Mouse (Mus musculus): ENCODE measurements around the gene Cap2. TPM values are rescaled to one million over a fixed set of nuclear protein-coding genes. Genes with fewer than 3 reads are reported as not detected.

The Cap2 gene
- polyA plus RNA-seq, 1 experiment from 2014 or later: 35.1 TPM

DNA sequence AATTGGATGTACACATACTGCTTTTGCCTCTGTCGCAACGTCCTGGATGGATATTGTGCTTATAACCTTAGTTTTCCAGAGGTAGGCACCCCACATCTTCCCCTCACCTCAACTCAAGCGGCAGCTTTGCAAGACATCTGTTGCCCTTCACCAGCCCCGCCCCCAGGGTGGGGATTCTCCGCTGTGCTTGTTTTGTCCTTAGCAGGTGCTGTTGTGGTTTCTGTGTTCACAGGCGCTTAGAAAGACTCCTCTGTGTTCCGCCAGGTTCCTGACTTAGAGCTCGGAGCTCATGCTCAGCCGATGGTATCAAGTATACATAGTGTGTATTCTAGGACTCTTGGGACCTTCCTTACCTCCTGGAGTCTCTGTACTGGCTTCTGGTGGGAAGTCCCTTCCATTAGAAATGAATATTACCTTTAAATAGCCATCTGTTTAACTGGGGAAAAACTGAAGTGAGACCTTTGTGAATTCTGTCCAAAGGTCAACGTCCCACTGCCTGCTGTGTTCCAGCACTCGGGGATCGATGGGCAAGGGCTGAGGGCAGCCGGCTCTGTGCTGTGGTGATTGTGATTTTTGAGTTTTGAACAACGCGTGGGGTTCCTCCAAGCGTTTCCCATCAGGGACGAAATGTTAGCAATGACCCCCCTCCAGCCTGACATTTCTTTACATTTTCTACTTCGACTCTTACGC, 115.2 kb downstream of the Cap2 start:
- H3K27me3 ChIP-seq (replicated peaks; ENCODE audit: control insufficient read depth, insufficient read depth, low read length): peaks cover 1% of the 10 kb centered on the region
- H3K4me3 ChIP-seq (ENCODE audit: low read depth, low read length): no peak overlapping the region
- H3K27ac ChIP-seq (replicated peaks; ENCODE audit: low read depth, low read length): no peak overlapping the region
- no peak overlapping the region for H3K4me2 ChIP-seq (ENCODE audit: low read depth, low read length)
- no peak overlapping the region for H3K9ac ChIP-seq (ENCODE audit: low read depth, low read length)
- H3K9me3 ChIP-seq (ENCODE audit: control insufficient read depth, low read length): 0 out of 2 replicates have a peak, but pooled peaks cover 3% of the 10 kb centered on the region
- H3K36me3 ChIP-seq (ENCODE audit: control insufficient read depth, insufficient read depth, low read length): no peaks in the 10 kb centered on the region
- ATAC-seq (ENCODE audit: low read depth): no peak
- 74% methylated on average over 19 of the region's 19 CpGs for WGBS
- DNase-seq (ENCODE audit: low spot score): peak; percentile 68
- peaks cover 15% of the 10 kb centered on the region for H3K4me1 ChIP-seq (ENCODE audit: control insufficient read depth, insufficient read depth, low read length)

DNA sequence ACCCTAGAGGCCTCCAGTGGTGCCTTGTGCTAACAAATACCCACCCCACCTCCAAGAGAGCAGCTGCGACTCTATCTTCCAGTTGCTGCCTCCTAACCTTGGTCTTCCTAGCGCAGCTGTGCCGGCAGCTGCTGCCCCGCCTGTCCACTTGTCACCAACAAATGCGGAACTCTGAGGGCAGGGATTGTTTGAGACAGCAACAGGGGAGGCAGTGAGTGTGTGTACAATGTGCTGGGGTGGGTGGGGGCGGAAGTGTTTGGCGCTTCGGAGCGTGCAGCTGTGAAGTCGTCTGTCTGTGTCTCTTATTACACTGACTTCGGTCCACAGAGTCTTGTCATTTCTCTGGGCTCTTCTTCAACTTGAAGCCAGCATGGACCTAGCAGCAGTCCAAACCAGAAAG, 118.0 kb downstream of the Cap2 start:
- Histone ChIP-seq H3K27ac (replicated peaks; ENCODE audit: low read depth, low read length) (peak overlapping the region; percentile 61), H3K4me2 (ENCODE audit: low read depth, low read length) (peak overlapping the region; percentile 31), H3K36me3 (ENCODE audit: control insufficient read depth, insufficient read depth, low read length) (no peaks in the 10 kb centered on the region), H3K9me3 (ENCODE audit: control insufficient read depth, low read length) (0 out of 2 replicates have a peak, but pooled peaks cover 3% of the 10 kb centered on the region), H3K4me1 (ENCODE audit: control insufficient read depth, insufficient read depth, low read length) (peaks cover 15% of the 10 kb centered on the region), H3K9ac (ENCODE audit: low read depth, low read length) (no peak overlapping the region), H3K4me3 (ENCODE audit: low read depth, low read length) (no peak overlapping the region), H3K27me3 (replicated peaks; ENCODE audit: control insufficient read depth, insufficient read depth, low read length) (peaks cover 3% of the 10 kb centered on the region)
- WGBS: 31% methylated on average over 11 of the region's 11 CpGs
- peak; percentile 89 for ATAC-seq (ENCODE audit: low read depth)
- DNase-seq (ENCODE audit: low spot score): peak; percentile 90

DNA sequence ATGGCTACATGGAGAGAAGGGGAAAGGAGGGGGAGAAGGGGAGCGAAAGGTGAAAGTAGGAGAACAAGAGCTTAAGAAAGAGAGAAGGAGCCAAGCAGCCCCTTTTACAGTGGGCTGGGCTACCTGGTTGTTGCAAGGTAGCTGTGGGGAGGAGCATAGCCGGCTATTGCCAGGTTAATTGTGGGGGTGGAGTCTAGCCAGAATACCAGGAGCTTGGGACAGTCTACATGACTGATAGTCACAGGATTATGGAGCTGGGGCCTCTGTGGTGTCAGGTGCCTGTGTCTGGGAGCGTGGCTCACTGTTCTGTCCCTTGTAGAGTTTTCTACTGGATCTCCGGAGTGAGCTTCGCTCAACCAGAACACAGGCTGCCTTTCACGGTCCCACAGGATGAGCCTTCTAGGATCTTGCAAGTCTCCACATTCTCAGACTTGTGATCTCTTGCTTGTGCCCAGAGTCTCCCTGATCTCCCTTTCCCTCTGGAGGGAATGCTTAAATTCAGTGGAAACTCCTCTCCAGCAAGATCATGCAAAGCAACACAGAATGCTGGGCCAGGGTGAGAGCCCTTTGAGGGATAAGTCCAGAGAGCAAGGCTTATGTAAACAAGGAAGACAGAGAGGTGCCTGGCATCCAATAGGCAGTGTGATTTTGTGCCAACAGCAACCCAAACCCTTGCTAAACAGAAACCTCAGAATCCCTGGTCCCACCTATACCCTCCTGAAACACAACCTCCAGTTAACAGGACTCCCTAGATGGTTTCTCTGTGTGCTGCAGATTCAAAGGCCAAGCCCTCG, 119.5 kb downstream of the Cap2 start:
- Histone ChIP-seq H3K9ac (ENCODE audit: low read depth, low read length) (no peak overlapping the region), H3K9me3 (ENCODE audit: control insufficient read depth, low read length) (0 out of 2 replicates have a peak, but pooled peaks cover 3% of the 10 kb centered on the region), H3K4me1 (ENCODE audit: control insufficient read depth, insufficient read depth, low read length) (peaks cover 15% of the 10 kb centered on the region), H3K4me2 (ENCODE audit: low read depth, low read length) (no peak overlapping the region), H3K36me3 (ENCODE audit: control insufficient read depth, insufficient read depth, low read length) (no peaks in the 10 kb centered on the region), H3K27ac (replicated peaks; ENCODE audit: low read depth, low read length) (no peak overlapping the region), H3K27me3 (replicated peaks; ENCODE audit: control insufficient read depth, insufficient read depth, low read length) (peaks cover 3% of the 10 kb centered on the region), H3K4me3 (ENCODE audit: low read depth, low read length) (no peak overlapping the region)
- DNase-seq (ENCODE audit: low spot score) (no peak), ATAC-seq (ENCODE audit: low read depth) (no peak; the same call in 1 of the 2 replicates)
- 76% methylated on average over 7 of the region's 7 CpGs for WGBS

DNA sequence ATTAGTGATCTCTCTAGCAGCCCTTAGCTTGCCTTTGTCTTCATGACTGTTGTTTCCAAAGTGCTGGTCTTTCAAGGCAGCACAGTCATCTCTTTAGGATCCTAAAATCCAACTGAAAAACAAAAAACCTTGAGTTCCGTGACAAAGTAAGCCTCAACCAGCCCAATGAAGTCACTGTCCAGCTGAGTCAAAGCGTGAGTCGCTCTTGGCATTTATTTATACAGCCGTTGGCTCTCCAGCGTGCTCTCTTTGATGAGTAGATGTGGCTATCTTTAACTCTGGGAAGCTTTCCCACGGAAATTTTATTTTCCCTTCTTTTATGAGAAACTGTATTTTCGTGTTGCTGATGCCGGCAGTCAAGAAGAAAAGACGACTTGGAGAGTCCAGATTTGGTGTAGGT, 125.0 kb downstream of the Cap2 start:
- Histone ChIP-seq H3K9me3 (ENCODE audit: control insufficient read depth, low read length) (no peaks in the 10 kb centered on the region), H3K4me2 (ENCODE audit: low read depth, low read length) (no peak overlapping the region), H3K4me1 (ENCODE audit: control insufficient read depth, insufficient read depth, low read length) (no peaks in the 10 kb centered on the region), H3K36me3 (ENCODE audit: control insufficient read depth, insufficient read depth, low read length) (no peaks in the 10 kb centered on the region), H3K4me3 (ENCODE audit: low read depth, low read length) (no peak overlapping the region), H3K27ac (replicated peaks; ENCODE audit: low read depth, low read length) (no peak overlapping the region), H3K9ac (ENCODE audit: low read depth, low read length) (no peak overlapping the region), H3K27me3 (replicated peaks; ENCODE audit: control insufficient read depth, insufficient read depth, low read length) (peaks cover 3% of the 10 kb centered on the region)
- DNase-seq (ENCODE audit: low spot score) (no peak), ATAC-seq (ENCODE audit: low read depth) (no peak)
- 81% methylated on average over 9 of the region's 9 CpGs for WGBS

DNA sequence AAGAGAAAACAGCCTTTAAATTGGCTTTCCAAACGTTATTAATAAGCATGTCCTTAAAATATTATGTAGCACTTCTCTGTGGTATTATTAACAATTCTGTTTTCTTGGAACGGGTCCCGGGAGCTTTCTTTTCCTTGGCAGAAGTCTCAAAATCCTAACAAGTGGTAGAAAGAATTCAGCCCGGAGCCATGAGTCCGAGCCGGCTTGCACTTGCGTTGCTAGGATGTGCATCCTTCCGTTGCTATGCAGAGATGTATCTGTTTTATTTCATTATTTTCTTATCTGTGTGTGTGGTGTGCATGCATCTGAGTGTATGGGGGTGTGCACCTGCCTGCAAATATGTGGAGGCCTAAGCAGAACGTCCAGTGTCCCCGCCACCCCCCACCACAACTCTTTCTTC, 126.2 kb downstream of the Cap2 start:
- no peak overlapping the region for H3K9ac ChIP-seq (ENCODE audit: low read depth, low read length)
- no peak for ATAC-seq (ENCODE audit: low read depth)
- DNase-seq (ENCODE audit: low spot score): peak; percentile 85
- no peak overlapping the region for H3K27ac ChIP-seq (replicated peaks; ENCODE audit: low read depth, low read length)
- H3K4me2 ChIP-seq (ENCODE audit: low read depth, low read length): no peak overlapping the region
- H3K4me1 ChIP-seq (ENCODE audit: control insufficient read depth, insufficient read depth, low read length): no peaks in the 10 kb centered on the region
- WGBS: 61% methylated on average over 10 of the region's 10 CpGs
- no peak overlapping the region for H3K4me3 ChIP-seq (ENCODE audit: low read depth, low read length)
- no peaks in the 10 kb centered on the region for H3K36me3 ChIP-seq (ENCODE audit: control insufficient read depth, insufficient read depth, low read length)
- no peaks in the 10 kb centered on the region for H3K27me3 ChIP-seq (replicated peaks; ENCODE audit: control insufficient read depth, insufficient read depth, low read length)
- H3K9me3 ChIP-seq (ENCODE audit: control insufficient read depth, low read length): no peaks in the 10 kb centered on the region

- Histone ChIP-seq H3K27ac (replicated peaks; ENCODE audit: low read depth, low read length) (no peak overlapping the region), H3K4me3 (ENCODE audit: low read depth, low read length) (no peak overlapping the region), H3K36me3 (ENCODE audit: control insufficient read depth, insufficient read depth, low read length) (no peaks in the 10 kb centered on the region), H3K9ac (ENCODE audit: low read depth, low read length) (no peak overlapping the region), H3K27me3 (replicated peaks; ENCODE audit: control insufficient read depth, insufficient read depth, low read length) (no peaks in the 10 kb centered on the region), H3K9me3 (ENCODE audit: control insufficient read depth, low read length) (no peaks in the 10 kb centered on the region), H3K4me1 (ENCODE audit: control insufficient read depth, insufficient read depth, low read length) (peaks cover 8% of the 10 kb centered on the region; the same call in 1 of the 2 replicates), H3K4me2 (ENCODE audit: low read depth, low read length) (no peak overlapping the region)
- WGBS: 77% methylated on average over 6 of the region's 6 CpGs
- ATAC-seq (ENCODE audit: low read depth): no peak; the same call in 1 of the 2 replicates
- no peak for DNase-seq (ENCODE audit: low spot score)
Measured at GRCm38 (mm10) chr13:46629391-46629790, 127.7 kb downstream of the Cap2 start.

DNA sequence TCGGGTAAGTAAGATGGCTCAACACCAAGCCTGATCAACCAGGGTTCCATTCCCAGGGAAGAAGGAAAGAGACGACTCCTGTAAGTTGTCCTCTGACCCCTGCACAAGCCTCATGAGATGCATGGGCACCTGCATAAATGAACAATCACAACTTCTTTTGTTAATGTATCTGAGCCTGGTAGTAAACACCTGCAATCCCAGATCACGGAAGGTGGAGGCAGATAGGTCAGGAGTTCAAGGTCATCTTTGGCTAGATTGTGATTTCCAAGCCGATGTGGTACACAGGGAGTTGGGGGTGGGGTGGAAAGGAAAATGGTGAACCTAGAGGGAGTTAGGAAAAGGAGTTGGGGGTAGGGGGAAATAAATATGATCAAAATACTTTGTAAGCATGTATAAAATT, 131.1 kb downstream of the Cap2 start:
- ATAC-seq (ENCODE audit: low read depth) (no peak), DNase-seq (ENCODE audit: low spot score) (no peak)
- H3K27me3 ChIP-seq (replicated peaks; ENCODE audit: control insufficient read depth, insufficient read depth, low read length): no peaks in the 10 kb centered on the region
- H3K9me3 ChIP-seq (ENCODE audit: control insufficient read depth, low read length): no peaks in the 10 kb centered on the region
- H3K9ac ChIP-seq (ENCODE audit: low read depth, low read length): no peak overlapping the region
- no peak overlapping the region for H3K4me2 ChIP-seq (ENCODE audit: low read depth, low read length)
- H3K4me3 ChIP-seq (ENCODE audit: low read depth, low read length): no peak overlapping the region
- 48% methylated on average over 4 of the region's 4 CpGs for whole genome bisulfite sequencing
- H3K36me3 ChIP-seq (ENCODE audit: control insufficient read depth, insufficient read depth, low read length): no peaks in the 10 kb centered on the region
- H3K4me1 ChIP-seq (ENCODE audit: control insufficient read depth, insufficient read depth, low read length): peaks cover 8% of the 10 kb centered on the region; the same call in 1 of the 2 replicates
- H3K27ac ChIP-seq (replicated peaks; ENCODE audit: low read depth, low read length): no peak overlapping the region

- H3K4me3 ChIP-seq (ENCODE audit: low read depth, low read length): no peak overlapping the region
- H3K4me2 ChIP-seq (ENCODE audit: low read depth, low read length): peak overlapping the region; percentile 41
- no peaks in the 10 kb centered on the region for H3K9me3 ChIP-seq (ENCODE audit: control insufficient read depth, low read length)
- no peak overlapping the region for H3K27ac ChIP-seq (replicated peaks; ENCODE audit: low read depth, low read length)
- no peaks in the 10 kb centered on the region for H3K36me3 ChIP-seq (ENCODE audit: control insufficient read depth, insufficient read depth, low read length)
- ATAC-seq (ENCODE audit: low read depth): peak; percentile 55; the same call in 1 of the 2 replicates
- H3K27me3 ChIP-seq (replicated peaks; ENCODE audit: control insufficient read depth, insufficient read depth, low read length): no peaks in the 10 kb centered on the region
- no peak overlapping the region for H3K9ac ChIP-seq (ENCODE audit: low read depth, low read length)
- DNase-seq (ENCODE audit: low spot score): peak; percentile 57
- WGBS: 23% methylated on average over 18 of the region's 18 CpGs
- peaks cover 8% of the 10 kb centered on the region; the same call in 1 of the 2 replicates for H3K4me1 ChIP-seq (ENCODE audit: control insufficient read depth, insufficient read depth, low read length)
Measured at GRCm38 (mm10) chr13:46633320-46634132, 131.9 kb downstream of the Cap2 start.
